Mouse (Mus musculus): ENCODE measurements at regions not wholly inside any gene's neighbourhood (a gene's known extent, or its start where the extent isn't known, plus 50 kb on each side); places are given as distances from the start of the nearest gene placed in this dataset.
A peak's percentile ranks its signal among the peaks of the same experiment; 100 is the strongest.

- peaks cover 2% of the 10 kb centered on the region; the same call in 1 of the 2 replicates for H3K4me1 ChIP-seq (ENCODE audit: control insufficient read depth, insufficient read depth, low read length)
- no peak overlapping the region for H3K27ac ChIP-seq (ENCODE audit: insufficient read depth, low read length)
- no peak overlapping the region for H3K4me3 ChIP-seq (ENCODE audit: insufficient read depth, low read length)
- TF ChIP-seq POLR2A (IDR thresholded peaks at IDR 0.05; ENCODE audit: extremely low read depth, insufficient read depth, low read length) (no peak), CTCF (IDR thresholded peaks at IDR 0.05; ENCODE audit: extremely low read depth, insufficient read depth, low read length) (no peak)
Measured at GRCm38 (mm10) chr11:31789967-31790366, 82.0 kb upstream of the Cpeb4 start.

GRCm38 (mm10) chr11:31791264-31791663 is 80.7 kb upstream of the Cpeb4 start:
- Histone ChIP-seq H3K4me1 (ENCODE audit: control insufficient read depth, insufficient read depth, low read length) (peaks cover 5% of the 10 kb centered on the region), H3K4me3 (ENCODE audit: insufficient read depth, low read length) (no peak overlapping the region), H3K27ac (ENCODE audit: insufficient read depth, low read length) (no peak overlapping the region)
- no peak for TF ChIP-seq POLR2A (IDR thresholded peaks at IDR 0.05; ENCODE audit: extremely low read depth, insufficient read depth, low read length)
- no peak for TF ChIP-seq CTCF (IDR thresholded peaks at IDR 0.05; ENCODE audit: extremely low read depth, insufficient read depth, low read length)

GRCm38 (mm10) chr11:31795084-31795483 is 76.9 kb upstream of the Cpeb4 start:
- no peak for TF ChIP-seq CTCF (IDR thresholded peaks at IDR 0.05; ENCODE audit: extremely low read depth, insufficient read depth, low read length)
- TF ChIP-seq POLR2A (IDR thresholded peaks at IDR 0.05; ENCODE audit: extremely low read depth, insufficient read depth, low read length) = no peak
- peaks cover 10% of the 10 kb centered on the region for H3K4me1 ChIP-seq (ENCODE audit: control insufficient read depth, insufficient read depth, low read length)
- H3K27ac ChIP-seq (ENCODE audit: insufficient read depth, low read length) = no peak overlapping the region
- H3K4me3 ChIP-seq (ENCODE audit: insufficient read depth, low read length) = no peak overlapping the region

- Histone ChIP-seq H3K27ac (ENCODE audit: insufficient read depth, low read length) (0 out of 2 replicates have a peak overlapping the region, but pooled peaks have one; percentile 37), H3K4me1 (ENCODE audit: control insufficient read depth, insufficient read depth, low read length) (peaks cover 10% of the 10 kb centered on the region)
Measured at GRCm38 (mm10) chr11:31796245-31796644, 75.8 kb upstream of the Cpeb4 start.

GRCm38 (mm10) chr11:31801575-31801974 is 70.4 kb upstream of the Cpeb4 start:
- no peak overlapping the region for H3K4me3 ChIP-seq (ENCODE audit: insufficient read depth, low read length)
- TF ChIP-seq CTCF (IDR thresholded peaks at IDR 0.05; ENCODE audit: extremely low read depth, insufficient read depth, low read length) (no peak), POLR2A (IDR thresholded peaks at IDR 0.05; ENCODE audit: extremely low read depth, insufficient read depth, low read length) (no peak)
- H3K27ac ChIP-seq (ENCODE audit: insufficient read depth, low read length) = no peak overlapping the region
- H3K4me1 ChIP-seq (ENCODE audit: control insufficient read depth, insufficient read depth, low read length) = peaks cover 10% of the 10 kb centered on the region

More at GRCm38 (mm10) chr11:31796245-31796644, 75.8 kb upstream of the Cpeb4 start:
- H3K4me3 ChIP-seq (ENCODE audit: insufficient read depth, low read length) = no peak overlapping the region
- TF ChIP-seq POLR2A (IDR thresholded peaks at IDR 0.05; ENCODE audit: extremely low read depth, insufficient read depth, low read length) = no peak
- no peak for TF ChIP-seq CTCF (IDR thresholded peaks at IDR 0.05; ENCODE audit: extremely low read depth, insufficient read depth, low read length)

GRCm38 (mm10) chr11:31803319-31803891 is 68.6 kb upstream of the Cpeb4 start:
- Histone ChIP-seq H3K27ac (ENCODE audit: insufficient read depth, low read length) (no peak overlapping the region), H3K4me1 (ENCODE audit: control insufficient read depth, insufficient read depth, low read length) (peaks cover 12% of the 10 kb centered on the region), H3K4me3 (ENCODE audit: insufficient read depth, low read length) (no peak overlapping the region)
- TF ChIP-seq CTCF (IDR thresholded peaks at IDR 0.05; ENCODE audit: extremely low read depth, insufficient read depth, low read length) (no peak), POLR2A (IDR thresholded peaks at IDR 0.05; ENCODE audit: extremely low read depth, insufficient read depth, low read length) (no peak)

GRCm38 (mm10) chr11:31804518-31804917 is 67.5 kb upstream of the Cpeb4 start:
- H3K4me3 ChIP-seq (ENCODE audit: insufficient read depth, low read length) = no peak overlapping the region
- no peak overlapping the region for H3K27ac ChIP-seq (ENCODE audit: insufficient read depth, low read length)
- no peak for TF ChIP-seq CTCF (IDR thresholded peaks at IDR 0.05; ENCODE audit: extremely low read depth, insufficient read depth, low read length)
- peaks cover 12% of the 10 kb centered on the region for H3K4me1 ChIP-seq (ENCODE audit: control insufficient read depth, insufficient read depth, low read length)

GRCm38 (mm10) chr11:31807461-31808215 is 64.4 kb upstream of the Cpeb4 start:
- TF ChIP-seq POLR2A (IDR thresholded peaks at IDR 0.05; ENCODE audit: extremely low read depth, insufficient read depth, low read length) (no peak), CTCF (IDR thresholded peaks at IDR 0.05; ENCODE audit: extremely low read depth, insufficient read depth, low read length) (no peak)
- Histone ChIP-seq H3K4me1 (ENCODE audit: control insufficient read depth, insufficient read depth, low read length) (peaks cover 8% of the 10 kb centered on the region), H3K4me3 (ENCODE audit: insufficient read depth, low read length) (no peak overlapping the region), H3K27ac (ENCODE audit: insufficient read depth, low read length) (no peak overlapping the region)

- no peak overlapping the region for H3K4me3 ChIP-seq (ENCODE audit: insufficient read depth, low read length)
- no peak overlapping the region for H3K27ac ChIP-seq (ENCODE audit: insufficient read depth, low read length)
- TF ChIP-seq POLR2A (IDR thresholded peaks at IDR 0.05; ENCODE audit: extremely low read depth, insufficient read depth, low read length) = no peak
- TF ChIP-seq CTCF (IDR thresholded peaks at IDR 0.05; ENCODE audit: extremely low read depth, insufficient read depth, low read length) = no peak
- H3K4me1 ChIP-seq (ENCODE audit: control insufficient read depth, insufficient read depth, low read length) = peaks cover 8% of the 10 kb centered on the region
Measured at GRCm38 (mm10) chr11:31808216-31808838, 63.7 kb upstream of the Cpeb4 start.
